Mouse (Mus musculus) G1E (cell line): ENCODE measurements around the gene Spns2.

Experiments
- CTCF ChIP-seq: IDR thresholded peaks from 2 replicates; pipeline ENCODE4 v1.5.1; 2012; ENCODE audit warnings: low read depth, low read length, inconsistent platforms, mixed read lengths
- GATA1 ChIP-seq: IDR thresholded peaks from 2 replicates; pipeline ENCODE4 v1.6.1; 2012; ENCODE audit warnings: borderline replicate concordance, low read length, inconsistent platforms, mixed read lengths
- GATA2 ChIP-seq: IDR thresholded peaks from 2 replicates; pipeline ENCODE4 v1.6.1; 2012; ENCODE audit warnings: low read depth, low read length, inconsistent platforms, borderline replicate concordance
- POLR2AphosphoS5 ChIP-seq: IDR thresholded peaks from 2 replicates; pipeline ENCODE4 v1.6.1; 2012; ENCODE audit warnings: low read depth, low read length, inconsistent platforms; ENCODE audit not compliant: insufficient replicate concordance
- TAL1 ChIP-seq: conservative IDR thresholded peaks from 2 replicates; pipeline ENCODE4 v1.6.1; 2012; ENCODE audit warnings: low read depth, low read length, inconsistent platforms, mixed read lengths

GRCm38 (mm10) chr11:72478228-72478627, 11.5 kb downstream of the Spns2 start:
- TF ChIP-seq CTCF (no peak), GATA1 (no peak), GATA2 (no peak), TAL1 (no peak), POLR2AphosphoS5 (no peak)
